ENCODE assay signal across 10 mouse cellular contexts in the genomic region with DNA sequence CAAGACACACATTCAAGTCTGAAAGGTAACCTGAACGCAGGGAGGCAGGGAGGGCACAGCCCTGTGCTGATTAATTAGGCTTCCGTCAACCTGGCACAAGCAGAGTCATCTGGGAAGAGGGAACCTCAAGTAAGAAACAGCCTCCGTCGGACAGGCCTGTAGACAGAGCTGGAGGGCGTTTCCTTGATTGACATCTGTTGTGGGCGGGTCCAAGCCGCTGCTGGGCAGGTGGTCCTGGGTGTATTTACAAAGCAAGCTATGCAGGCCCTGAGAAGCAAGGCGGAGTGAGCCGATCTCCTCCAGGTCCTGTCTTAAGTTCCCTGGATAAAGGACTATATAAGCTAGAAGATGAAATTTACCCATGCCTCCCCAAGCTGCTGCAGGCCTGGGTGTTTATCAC.
DNase-seq lines count a peak whose midpoint lies in the region; ATAC-seq and TF ChIP-seq lines count a peak whose summit lies in the region.
"Had no signal": no experiment of that assay in that cellular context is flagged by ENCODE, and none has a peak within 500 bp of the region (broad histone marks: within the 10 kb centered on the region; RNA-seq: fewer than 3 reads in every experiment).

No protein-coding gene starts in this region.

- H3K9ac ChIP-seq in heart, embryonic 13.5 days, result no peak overlapping the region
- no peak overlapping the region for H3K9ac ChIP-seq in lung, embryonic 14.5 days
- H3K9ac ChIP-seq in embryonic facial prominence, embryonic 12.5 days, result no peak overlapping the region
- no peak overlapping the region for H3K9ac ChIP-seq in stomach, embryonic 15.5 days
- H3K9ac ChIP-seq in midbrain, embryonic 13.5 days (replicated peaks), result no peak overlapping the region
- H3K9ac ChIP-seq: midbrain, embryonic 15.5 days had no signal

- DNase-seq in heart, postnatal 25 days (ENCODE audit: low spot score), result no peak
- DNase-seq in lung, embryonic 14.5 days, result no peak
- DNase-seq in lung, postnatal 10 days, result no peak
- DNase-seq in gastrocnemius, adult 18-20 months (ENCODE audit: low spot score), result no peak
- DNase-seq: thymus, postnatal 4 days had no signal

- no peak for TF ChIP-seq CTCF in lung, embryonic 14.5 days (IDR thresholded peaks at IDR 0.05; ENCODE audit: low read depth)

- ATAC-seq in heart, embryonic 13.5 days (ENCODE audit: extremely low read depth, insufficient number of reproducible peaks, low FRiP score, low TSS enrichment), result no peak
- ATAC-seq in lung, embryonic 14.5 days (ENCODE audit: insufficient read depth), result peak; percentile 21; the same call in 1 of the 2 replicates
- no peak for ATAC-seq in embryonic facial prominence, embryonic 12.5 days (ENCODE audit: insufficient number of reproducible peaks, insufficient read depth, low FRiP score, low TSS enrichment)
- ATAC-seq in stomach, embryonic 15.5 days (ENCODE audit: insufficient read depth, low FRiP score, low read depth), result no peak
- no peak for ATAC-seq in midbrain, embryonic 13.5 days
- ATAC-seq: midbrain, embryonic 15.5 days had no signal

- H3K27me3 ChIP-seq in heart, embryonic 13.5 days (replicated peaks), result no peaks in the 10 kb centered on the region
- no peaks in the 10 kb centered on the region for H3K27me3 ChIP-seq in lung, embryonic 14.5 days (ENCODE audit: insufficient read depth, low read length)
- H3K27me3 ChIP-seq in embryonic facial prominence, embryonic 12.5 days, result no peaks in the 10 kb centered on the region
- no peaks in the 10 kb centered on the region for H3K27me3 ChIP-seq in stomach, embryonic 15.5 days (replicated peaks)
- no peaks in the 10 kb centered on the region for H3K27me3 ChIP-seq in midbrain, embryonic 13.5 days
- H3K27me3 ChIP-seq: midbrain, embryonic 15.5 days had no signal

- peaks cover 41% of the 10 kb centered on the region for H3K4me1 ChIP-seq in heart, embryonic 13.5 days
- H3K4me1 ChIP-seq in lung, embryonic 14.5 days (ENCODE audit: insufficient read depth), result no peaks in the 10 kb centered on the region
- peaks cover 15% of the 10 kb centered on the region; the same call in 1 of the 2 replicates for H3K4me1 ChIP-seq in embryonic facial prominence, embryonic 12.5 days
- 0 out of 2 replicates have a peak, but pooled peaks cover 7% of the 10 kb centered on the region for H3K4me1 ChIP-seq in stomach, embryonic 15.5 days
- peaks cover 23% of the 10 kb centered on the region for H3K4me1 ChIP-seq in midbrain, embryonic 13.5 days (replicated peaks)

- H3K4me3 ChIP-seq in heart, embryonic 13.5 days, result no peak overlapping the region
- no peak overlapping the region for H3K4me3 ChIP-seq in lung, embryonic 14.5 days (ENCODE audit: low read depth, low read length)
- no peak overlapping the region for H3K4me3 ChIP-seq in embryonic facial prominence, embryonic 12.5 days
- no peak overlapping the region for H3K4me3 ChIP-seq in stomach, embryonic 15.5 days (replicated peaks)
- H3K4me3 ChIP-seq in midbrain, embryonic 13.5 days (replicated peaks), result no peak overlapping the region
- H3K4me3 ChIP-seq: midbrain, embryonic 15.5 days had no signal

- 74% methylated on average over 9 of the region's 9 CpGs for WGBS in heart, embryonic 13.5 days
- 59% methylated on average over 9 of the region's 9 CpGs for WGBS in lung, embryonic 14.5 days
- WGBS in embryonic facial prominence, embryonic 12.5 days, result 64% methylated on average over 9 of the region's 9 CpGs
- WGBS in stomach, embryonic 15.5 days, result 61% methylated on average over 9 of the region's 9 CpGs
- WGBS in midbrain, embryonic 13.5 days, result 73% methylated on average over 9 of the region's 9 CpGs

- H3K4me2 ChIP-seq in heart, embryonic 13.5 days, result no peak overlapping the region
- no peak overlapping the region for H3K4me2 ChIP-seq in lung, embryonic 14.5 days
- H3K4me2 ChIP-seq in embryonic facial prominence, embryonic 12.5 days (replicated peaks), result no peak overlapping the region
- no peak overlapping the region for H3K4me2 ChIP-seq in stomach, embryonic 15.5 days
- H3K4me2 ChIP-seq in midbrain, embryonic 13.5 days (replicated peaks), result no peak overlapping the region
- H3K4me2 ChIP-seq: midbrain, embryonic 15.5 days had no signal

- no peaks in the 10 kb centered on the region for H3K9me3 ChIP-seq in heart, embryonic 13.5 days
- H3K9me3 ChIP-seq in lung, embryonic 14.5 days (ENCODE audit: low read depth, low read length), result no peaks in the 10 kb centered on the region
- no peaks in the 10 kb centered on the region for H3K9me3 ChIP-seq in embryonic facial prominence, embryonic 12.5 days
- no peaks in the 10 kb centered on the region for H3K9me3 ChIP-seq in stomach, embryonic 15.5 days
- H3K9me3 ChIP-seq in midbrain, embryonic 13.5 days, result no peaks in the 10 kb centered on the region
- H3K9me3 ChIP-seq: midbrain, embryonic 15.5 days had no signal

- intact Hi-C loops in heart, postnatal 25 days (cut with DNase I), result no loop called here

- H3K36me3 ChIP-seq in heart, embryonic 13.5 days, result peaks cover 99% of the 10 kb centered on the region
- H3K36me3 ChIP-seq in lung, embryonic 14.5 days (ENCODE audit: insufficient read depth), result peaks cover 95% of the 10 kb centered on the region
- H3K36me3 ChIP-seq in embryonic facial prominence, embryonic 12.5 days, result peaks cover 82% of the 10 kb centered on the region
- H3K36me3 ChIP-seq in stomach, embryonic 15.5 days, result peaks cover 51% of the 10 kb centered on the region
- H3K36me3 ChIP-seq in midbrain, embryonic 13.5 days, result peaks cover 92% of the 10 kb centered on the region

- H3K27ac ChIP-seq in heart, embryonic 13.5 days (replicated peaks), result peak overlapping the region; percentile 15; the same call in 1 of the 2 replicates
- H3K27ac ChIP-seq in lung, embryonic 14.5 days (ENCODE audit: low read depth), result no peak overlapping the region
- H3K27ac ChIP-seq in embryonic facial prominence, embryonic 12.5 days, result peak overlapping the region; percentile 9
- H3K27ac ChIP-seq in stomach, embryonic 15.5 days, result peak overlapping the region; percentile 60; the same call in 1 of the 2 replicates
- no peak overlapping the region; the same call in 1 of the 2 replicates for H3K27ac ChIP-seq in midbrain, embryonic 13.5 days
- H3K27ac ChIP-seq: midbrain, embryonic 15.5 days had no signal

Comparison
In these comparisons a context has a peak if more than half of its experiments do, and no peak if none do; other contexts are left out.
1. H3K27ac ChIP-seq: peak in heart, embryonic 13.5 days (single experiment), embryonic facial prominence, embryonic 12.5 days (single experiment) and stomach, embryonic 15.5 days (single experiment); none in lung, embryonic 14.5 days (single experiment) and midbrain, embryonic 13.5 days (single experiment).